Mouse (Mus musculus): ENCODE measurements at regions not wholly inside any gene's neighbourhood (a gene's known extent, or its start where the extent isn't known, plus 50 kb on each side); places are given as distances from the start of the nearest gene placed in this dataset.

DNA sequence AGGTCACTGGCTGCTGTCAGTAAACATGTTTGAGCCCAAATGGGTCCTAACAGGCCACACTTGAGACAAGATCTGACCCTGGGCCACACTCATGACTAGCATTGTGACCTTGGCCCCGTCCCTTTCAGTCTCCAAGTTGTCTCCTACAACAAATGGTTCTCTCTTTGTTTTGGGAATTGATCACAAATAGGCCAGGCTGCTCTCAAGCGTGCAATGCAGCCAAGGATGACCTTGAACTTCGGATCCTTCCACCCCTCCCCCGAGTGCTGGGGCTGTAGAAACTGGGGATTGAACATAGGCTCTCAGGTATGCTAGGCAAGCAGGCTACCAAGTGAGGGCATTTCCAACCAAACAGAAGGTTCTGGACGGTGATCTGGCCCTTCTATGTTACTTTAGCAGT is 120.5 kb downstream of the Tfcp2l1 start:
- TF ChIP-seq POLR2A (IDR thresholded peaks at IDR 0.05; ENCODE audit: borderline replicate concordance, insufficient read depth, low read length) (no peak), CTCF (IDR thresholded peaks at IDR 0.05; ENCODE audit: borderline replicate concordance, insufficient read depth, low read depth, low read length) (no peak)
